Mouse (Mus musculus): ENCODE data around the gene Ap1m2.
"Not testable (repeated sequence)": the region's sequence is repeated elsewhere in the genome, so short reads cannot be mapped to it uniquely, and the experiment has no call there.

Ap1m2 gene

GRCm38 (mm10) chr9:21288404-21289336 lies 23.5 kb downstream of the Ap1m2 start:
- peak; percentile 51 for DNase-seq

GRCm38 (mm10) chr9:21287571-21288402 lies 24.4 kb downstream of the Ap1m2 start, which contains the start of gene Kri1:
Kri1 (minus strand) TSS chr9:21287969.
- peak; percentile 100 for DNase-seq

- no peak for DNase-seq
Observed at GRCm38 (mm10) chr9:21286753-21287152, 25.4 kb downstream of the Ap1m2 start.

- DNase-seq: no peak
Observed at GRCm38 (mm10) chr9:21283994-21284393, 28.1 kb downstream of the Ap1m2 start.

GRCm38 (mm10) chr9:21283591-21283990 lies 28.5 kb downstream of the Ap1m2 start:
- DNase-seq: no peak

- DNase-seq: no peak
Observed at GRCm38 (mm10) chr9:21277776-21278175, 34.4 kb downstream of the Ap1m2 start.

- DNase-seq: no peak
Observed at GRCm38 (mm10) chr9:21276307-21276706, 35.8 kb downstream of the Ap1m2 start.

- no peak for DNase-seq
Observed at GRCm38 (mm10) chr9:21275727-21276126, 36.4 kb downstream of the Ap1m2 start.

GRCm38 (mm10) chr9:21275013-21275710 lies 37.0 kb downstream of the Ap1m2 start:
- no peak for DNase-seq

GRCm38 (mm10) chr9:21274336-21274735 lies 37.8 kb downstream of the Ap1m2 start:
- no peak for DNase-seq

- DNase-seq: peak; percentile 57
Observed at GRCm38 (mm10) chr9:21273520-21274228, 38.5 kb downstream of the Ap1m2 start.

GRCm38 (mm10) chr9:21273094-21273493 lies 39.0 kb downstream of the Ap1m2 start:
- no peak for DNase-seq

GRCm38 (mm10) chr9:21272391-21272790 lies 39.7 kb downstream of the Ap1m2 start:
- DNase-seq: no peak

GRCm38 (mm10) chr9:21269590-21269989 lies 42.5 kb downstream of the Ap1m2 start:
- DNase-seq: not testable (repeated sequence)

GRCm38 (mm10) chr9:21268305-21268704 lies 43.8 kb downstream of the Ap1m2 start:
- no peak for DNase-seq

GRCm38 (mm10) chr9:21266889-21267288 lies 45.2 kb downstream of the Ap1m2 start:
- DNase-seq: no peak

GRCm38 (mm10) chr9:21265611-21266010 lies 46.5 kb downstream of the Ap1m2 start:
- DNase-seq: peak; percentile 33

- peak; percentile 99 for DNase-seq
Observed at GRCm38 (mm10) chr9:21265000-21265561, 47.1 kb downstream of the Ap1m2 start, which contains the start of gene Atg4d. Atg4d (plus strand) TSS chr9:21265293.

- no peak for DNase-seq
Observed at GRCm38 (mm10) chr9:21264272-21264999, 47.7 kb downstream of the Ap1m2 start.

GRCm38 (mm10) chr9:21261831-21262230 lies 50.3 kb downstream of the Ap1m2 start:
- no peak for DNase-seq

- no peak for DNase-seq
Observed at GRCm38 (mm10) chr9:21260491-21261040, 51.6 kb downstream of the Ap1m2 start.

Measured in lung, postnatal 10 days (tissue).